Mouse (Mus musculus) left cerebral cortex, adult 11 months (tissue): ENCODE data around the gene Hmgcs1.

Experiments
- DNase-seq: peaks from one replicate; pipeline ENCODE4 v3.0.0; 2022; ENCODE audit warnings: low spot score

The Hmgcs1 gene

DNA sequence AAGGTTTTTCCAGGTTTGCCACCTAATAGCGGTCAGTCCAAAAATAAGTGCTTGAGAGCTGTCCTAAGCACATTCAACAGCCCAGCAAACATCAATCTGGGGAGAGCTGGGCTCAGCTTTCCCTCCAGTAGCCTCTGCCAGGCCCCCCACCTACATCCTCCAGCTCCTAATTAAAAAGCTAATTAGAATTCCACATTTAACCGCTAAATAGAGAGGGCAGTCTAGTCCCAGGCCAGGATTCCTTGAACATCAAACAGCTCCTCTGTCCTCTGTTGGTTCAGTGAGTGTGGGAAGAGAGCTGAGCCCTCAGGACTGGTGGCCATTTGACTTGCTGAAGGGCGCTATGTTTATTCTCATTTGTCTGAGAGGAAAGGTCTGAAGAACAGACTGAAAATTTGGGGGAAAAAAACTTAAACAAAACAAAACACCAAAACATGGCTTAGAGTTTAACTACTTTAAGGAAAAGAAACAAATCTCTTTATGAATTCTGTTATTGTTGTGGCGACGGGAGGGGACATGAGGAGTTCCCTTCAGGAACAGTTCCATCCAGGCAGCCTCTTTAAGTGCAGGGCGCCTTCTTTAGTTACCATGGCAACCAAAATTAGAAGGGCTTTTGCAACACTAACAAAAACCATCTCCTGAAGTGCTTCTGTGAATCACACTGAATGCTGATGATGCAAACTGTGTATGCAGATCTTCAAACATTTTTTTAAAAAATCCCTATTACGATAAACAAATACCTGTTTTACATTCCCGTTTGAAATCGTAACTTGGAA is 63.9 kb downstream of the Hmgcs1 start:
- DNase-seq = peak; percentile 33

DNA sequence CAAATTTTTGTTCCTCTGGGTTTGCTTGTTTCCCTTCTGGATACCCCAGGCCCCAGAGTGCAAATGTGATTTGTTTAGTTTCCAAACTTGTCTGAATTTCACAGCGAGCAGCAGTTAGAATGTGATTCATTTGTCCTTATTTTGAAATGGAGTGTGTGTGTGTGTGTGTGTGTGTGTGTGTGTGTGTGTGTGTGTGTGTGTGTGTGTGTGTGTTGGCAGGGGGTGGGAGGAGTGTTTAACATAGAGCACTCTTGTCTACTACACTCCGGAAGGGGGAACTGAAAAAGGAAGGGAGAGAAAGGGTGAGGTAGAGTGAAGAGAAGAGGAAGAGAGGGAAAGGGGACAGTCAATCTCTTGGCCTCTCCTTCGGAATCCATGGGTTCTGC is 64.4 kb downstream of the Hmgcs1 start:
- no peak for DNase-seq

DNA sequence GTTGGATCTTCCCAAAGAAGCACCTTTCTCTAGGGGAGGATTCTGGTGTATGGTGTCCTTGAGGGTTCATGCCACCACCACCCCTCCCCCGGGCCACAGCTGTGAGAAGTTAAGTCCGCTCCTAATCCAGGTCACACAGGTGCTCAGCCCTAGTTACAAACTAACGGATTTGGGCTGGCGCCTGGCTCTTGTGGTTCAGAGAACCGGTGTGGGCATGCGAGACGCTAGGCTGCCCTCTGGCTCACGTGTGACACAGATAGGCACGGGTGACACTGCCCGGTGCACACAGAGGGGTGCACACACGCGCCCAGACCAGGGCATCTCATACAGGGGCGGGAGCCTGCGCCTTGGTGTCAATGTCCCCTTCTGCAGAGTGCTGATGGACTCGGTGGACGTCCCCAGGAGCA is 65.0 kb downstream of the Hmgcs1 start:
- peak; percentile 43 for DNase-seq

DNA sequence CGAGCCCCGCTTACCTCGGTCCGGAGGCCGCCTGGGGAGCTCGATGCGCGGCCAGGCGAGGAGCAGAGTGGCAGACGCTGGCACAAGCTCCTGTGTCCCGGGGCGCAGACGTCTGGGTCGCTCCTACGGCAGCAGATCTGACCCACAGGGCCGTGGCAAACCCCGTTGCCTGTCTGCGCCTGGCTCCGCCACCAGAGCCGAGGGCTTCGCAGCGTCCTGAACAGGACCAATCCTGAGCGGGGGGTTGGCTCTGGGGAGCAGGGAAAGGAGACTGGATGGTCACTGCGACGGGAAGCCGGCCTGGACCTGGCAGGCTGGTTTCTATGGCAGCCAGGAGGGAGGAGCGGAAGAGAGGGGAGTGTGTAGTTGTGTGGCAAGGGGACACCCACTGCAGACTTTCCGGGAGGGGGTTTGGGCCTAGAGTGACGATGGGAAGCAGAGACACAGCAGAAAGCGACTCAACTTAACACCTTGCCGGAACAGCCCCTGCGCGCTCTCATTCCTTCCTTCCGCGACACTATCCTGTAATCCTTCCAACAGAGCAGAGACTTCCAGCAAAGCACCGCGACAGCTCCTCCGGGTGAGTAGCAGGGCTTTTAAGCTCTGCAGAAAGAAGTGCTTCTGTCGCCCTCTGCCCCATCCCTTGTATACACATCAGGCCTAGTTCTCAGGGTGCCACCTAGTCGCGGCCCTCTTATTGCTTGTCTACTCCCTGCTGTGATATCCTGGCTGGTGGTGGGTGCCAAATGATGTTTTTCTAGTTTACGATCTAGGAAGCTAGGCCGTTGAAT is 65.7 kb downstream of the Hmgcs1 start, which contains the start of gene Nim1k:
Gene Nim1k (minus strand): TSS at position 202 of the 791 bp plus-strand sequence.
- peak; percentile 72 for DNase-seq

DNA sequence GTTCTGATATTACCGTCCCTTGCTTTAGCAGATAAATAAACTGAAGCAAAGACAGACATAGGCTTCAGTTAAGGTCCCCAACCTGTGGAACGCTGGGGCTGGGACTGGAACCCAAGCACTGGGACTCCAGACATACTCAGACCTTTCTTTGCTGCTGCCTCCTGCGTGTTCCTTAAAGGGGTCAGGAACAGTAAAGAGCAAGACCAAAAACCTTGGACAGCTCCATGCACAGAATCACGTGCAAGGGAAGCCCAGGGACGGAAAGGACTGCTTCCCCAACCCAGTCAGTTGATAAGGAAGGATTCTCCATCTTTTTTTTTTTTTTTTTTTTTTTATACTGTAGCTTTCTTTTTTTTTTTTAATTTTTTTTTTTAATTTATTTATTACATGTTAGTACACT is 66.7 kb downstream of the Hmgcs1 start:
- no peak for DNase-seq
